Mouse (Mus musculus): ENCODE data around the gene Slit3. TPM values are rescaled to one million over a fixed set of nuclear protein-coding genes. Genes with fewer than 3 reads are reported as not detected.

Gene Slit3
- polyA plus RNA-seq, 1 experiment from 2014 or later = not detected

GRCm38 (mm10) chr11:35674242-35674641 is 553.2 kb downstream of the Slit3 start:
- no peaks in the 10 kb centered on the region for H3K36me3 ChIP-seq (ENCODE audit: inconsistent target)
- no peak overlapping the region for H3K27ac ChIP-seq
- 90% methylated on average over 9 of the region's 9 CpGs for WGBS (ENCODE audit: missing documents)
- H3K79me2 ChIP-seq (ENCODE audit: inconsistent target) = no peaks in the 10 kb centered on the region
- no peak overlapping the region for H3K4me3 ChIP-seq (ENCODE audit: inconsistent target)

GRCm38 (mm10) chr11:35676744-35677143 is 555.7 kb downstream of the Slit3 start:
- Histone ChIP-seq H3K79me2 (ENCODE audit: inconsistent target) (no peaks in the 10 kb centered on the region), H3K4me3 (ENCODE audit: inconsistent target) (no peak overlapping the region), H3K27ac (no peak overlapping the region), H3K36me3 (ENCODE audit: inconsistent target) (no peaks in the 10 kb centered on the region)
- 84% methylated on average over 4 of the region's 4 CpGs for WGBS (ENCODE audit: missing documents)

- Histone ChIP-seq H3K79me2 (ENCODE audit: inconsistent target) (no peaks in the 10 kb centered on the region), H3K27ac (no peak overlapping the region), H3K4me3 (ENCODE audit: inconsistent target) (no peak overlapping the region), H3K36me3 (ENCODE audit: inconsistent target) (no peaks in the 10 kb centered on the region)
- 85% methylated on average over 5 of the region's 5 CpGs for WGBS (ENCODE audit: missing documents)
Observed at GRCm38 (mm10) chr11:35679976-35680375, 559.0 kb downstream of the Slit3 start.

GRCm38 (mm10) chr11:35687316-35687715 is 566.3 kb downstream of the Slit3 start:
- Histone ChIP-seq H3K27ac (no peak overlapping the region), H3K79me2 (ENCODE audit: inconsistent target) (no peaks in the 10 kb centered on the region), H3K36me3 (ENCODE audit: inconsistent target) (no peaks in the 10 kb centered on the region), H3K4me3 (ENCODE audit: inconsistent target) (no peak overlapping the region)
- 93% methylated on average over 6 of the region's 6 CpGs for WGBS (ENCODE audit: missing documents)

GRCm38 (mm10) chr11:35690515-35691281 is 569.7 kb downstream of the Slit3 start:
- no peak overlapping the region for H3K4me3 ChIP-seq (ENCODE audit: inconsistent target)
- 86% methylated on average over 7 of the region's 7 CpGs for WGBS (ENCODE audit: missing documents)
- H3K79me2 ChIP-seq (ENCODE audit: inconsistent target) = no peaks in the 10 kb centered on the region
- H3K36me3 ChIP-seq (ENCODE audit: inconsistent target) = no peaks in the 10 kb centered on the region
- H3K27ac ChIP-seq = no peak overlapping the region

GRCm38 (mm10) chr11:35693136-35693535 is 572.1 kb downstream of the Slit3 start:
- H3K79me2 ChIP-seq (ENCODE audit: inconsistent target) = no peaks in the 10 kb centered on the region
- H3K27ac ChIP-seq = no peak overlapping the region
- WGBS (ENCODE audit: missing documents) = 31% methylated on average over 5 of the region's 5 CpGs
- H3K36me3 ChIP-seq (ENCODE audit: inconsistent target) = no peaks in the 10 kb centered on the region
- no peak overlapping the region for H3K4me3 ChIP-seq (ENCODE audit: inconsistent target)

GRCm38 (mm10) chr11:35693625-35694024 is 572.6 kb downstream of the Slit3 start:
- Histone ChIP-seq H3K79me2 (ENCODE audit: inconsistent target) (no peaks in the 10 kb centered on the region), H3K27ac (no peak overlapping the region), H3K4me3 (ENCODE audit: inconsistent target) (no peak overlapping the region), H3K36me3 (ENCODE audit: inconsistent target) (no peaks in the 10 kb centered on the region)
- 93% methylated on average over 7 of the region's 7 CpGs for WGBS (ENCODE audit: missing documents)

GRCm38 (mm10) chr11:35697476-35697875 is 576.5 kb downstream of the Slit3 start:
- Histone ChIP-seq H3K79me2 (ENCODE audit: inconsistent target) (no peaks in the 10 kb centered on the region), H3K4me3 (ENCODE audit: inconsistent target) (no peak overlapping the region), H3K27ac (no peak overlapping the region), H3K36me3 (ENCODE audit: inconsistent target) (no peaks in the 10 kb centered on the region)
- WGBS (ENCODE audit: missing documents) = 96% methylated on average over 6 of the region's 7 CpGs

- Histone ChIP-seq H3K36me3 (ENCODE audit: inconsistent target) (no peaks in the 10 kb centered on the region), H3K4me3 (ENCODE audit: inconsistent target) (no peak overlapping the region), H3K79me2 (ENCODE audit: inconsistent target) (no peaks in the 10 kb centered on the region), H3K27ac (no peak overlapping the region)
- 85% methylated on average over 5 of the region's 5 CpGs for WGBS (ENCODE audit: missing documents)
Observed at GRCm38 (mm10) chr11:35698901-35699300, 577.9 kb downstream of the Slit3 start.

- Histone ChIP-seq H3K27ac (no peak overlapping the region), H3K4me3 (ENCODE audit: inconsistent target) (no peak overlapping the region), H3K79me2 (ENCODE audit: inconsistent target) (no peaks in the 10 kb centered on the region), H3K36me3 (ENCODE audit: inconsistent target) (no peaks in the 10 kb centered on the region)
- WGBS (ENCODE audit: missing documents) = 68% methylated on average over 4 of the region's 4 CpGs
Observed at GRCm38 (mm10) chr11:35703471-35703870, 582.4 kb downstream of the Slit3 start.

- H3K36me3 ChIP-seq (ENCODE audit: inconsistent target) = no peaks in the 10 kb centered on the region
- H3K4me3 ChIP-seq (ENCODE audit: inconsistent target) = no peak overlapping the region
- WGBS (ENCODE audit: missing documents) = 96% methylated on average over 13 of the region's 13 CpGs
- no peaks in the 10 kb centered on the region for H3K79me2 ChIP-seq (ENCODE audit: inconsistent target)
- H3K27ac ChIP-seq = no peak overlapping the region
Observed at GRCm38 (mm10) chr11:35704381-35704780, 583.4 kb downstream of the Slit3 start.

GRCm38 (mm10) chr11:35704927-35705326 is 583.9 kb downstream of the Slit3 start:
- H3K36me3 ChIP-seq (ENCODE audit: inconsistent target) = no peaks in the 10 kb centered on the region
- no peak overlapping the region for H3K27ac ChIP-seq
- 94% methylated on average over 5 of the region's 5 CpGs for WGBS (ENCODE audit: missing documents)
- no peak overlapping the region for H3K4me3 ChIP-seq (ENCODE audit: inconsistent target)
- no peaks in the 10 kb centered on the region for H3K79me2 ChIP-seq (ENCODE audit: inconsistent target)

GRCm38 (mm10) chr11:35707431-35707830 is 586.4 kb downstream of the Slit3 start:
- H3K79me2 ChIP-seq (ENCODE audit: inconsistent target) = no peaks in the 10 kb centered on the region
- WGBS (ENCODE audit: missing documents) = 96% methylated on average over 12 of the region's 12 CpGs
- H3K4me3 ChIP-seq (ENCODE audit: inconsistent target) = no peak overlapping the region
- no peak overlapping the region for H3K27ac ChIP-seq
- no peaks in the 10 kb centered on the region for H3K36me3 ChIP-seq (ENCODE audit: inconsistent target)

GRCm38 (mm10) chr11:35711314-35711713 is 590.3 kb downstream of the Slit3 start:
- Histone ChIP-seq H3K27ac (no peak overlapping the region), H3K79me2 (ENCODE audit: inconsistent target) (no peaks in the 10 kb centered on the region), H3K36me3 (ENCODE audit: inconsistent target) (no peaks in the 10 kb centered on the region), H3K4me3 (ENCODE audit: inconsistent target) (no peak overlapping the region)
- 81% methylated on average over 6 of the region's 6 CpGs for WGBS (ENCODE audit: missing documents)

- Histone ChIP-seq H3K4me3 (ENCODE audit: inconsistent target) (no peak overlapping the region), H3K36me3 (ENCODE audit: inconsistent target) (no peaks in the 10 kb centered on the region), H3K27ac (no peak overlapping the region), H3K79me2 (ENCODE audit: inconsistent target) (no peaks in the 10 kb centered on the region)
- WGBS (ENCODE audit: missing documents) = 55% methylated on average over 1 of the region's 1 CpGs
Observed at GRCm38 (mm10) chr11:35718881-35719280, 597.9 kb downstream of the Slit3 start.

GRCm38 (mm10) chr11:35723876-35724275 is 602.9 kb downstream of the Slit3 start:
- WGBS (ENCODE audit: missing documents) = 77% methylated on average over 5 of the region's 5 CpGs
- Histone ChIP-seq H3K27ac (no peak overlapping the region), H3K36me3 (ENCODE audit: inconsistent target) (no peaks in the 10 kb centered on the region), H3K79me2 (ENCODE audit: inconsistent target) (no peaks in the 10 kb centered on the region), H3K4me3 (ENCODE audit: inconsistent target) (no peak overlapping the region)

Data from macrophage (primary cell).